Mouse (Mus musculus) Patski (cell line): ENCODE results near the gene Matn3. TPM values are rescaled to one million over a fixed set of nuclear protein-coding genes. Genes with fewer than 3 reads are reported as not detected.

Experiments
- ATAC-seq: fragments of 100-300 bp; one replicate; pipeline ENCODE4 v1.8.0; 2021
- CTCF ChIA-PET: fragments of 350-600 bp; sonication (Branson Sonifier 250); formaldehyde crosslinking; loops from one replicate; lab custom pipeline; 2022; ENCODE audit warnings: inconsistent platforms; lab: Charles Lee
- POLR2A ChIA-PET: fragments of 350-600 bp; sonication (Branson Sonifier 250); formaldehyde crosslinking; loops from one replicate; lab custom pipeline; 2022; ENCODE audit warnings: antibody characterized with exemption, inconsistent platforms; lab: Charles Lee
- DNase-seq: peaks from one replicate; pipeline ENCODE4 v3.0.0-alpha.2; 2011; ENCODE audit warnings: low read depth, low spot score
- H3K27me3 ChIP-seq: fragments of 371-371 bp; one replicate; pipeline ENCODE4 v1.5.1; 2021
- CTCF ChIP-seq: fragments of 100-300 bp; IDR thresholded peaks from one replicate; pipeline ENCODE4 v1.5.1; 2021
- in situ Hi-C: fragments of 300-500 bp; cut with MboI; formaldehyde crosslinking; loops from 3 replicates; pipeline ENCODE4 v1.11.1; 2018; ENCODE audit warnings: low pct_unique_long_range_greater_than_20kb, mixed read lengths
- polyA plus RNA-seq: library from polyadenylated mRNA; unstranded; gene quantifications from one replicate; pipeline ENCODE4 v1.2.3, GENCODE M21; 2021

Matn3 gene
- polyA plus RNA-seq, 1 experiment from 2014 or later, result 0.17 TPM

DNA sequence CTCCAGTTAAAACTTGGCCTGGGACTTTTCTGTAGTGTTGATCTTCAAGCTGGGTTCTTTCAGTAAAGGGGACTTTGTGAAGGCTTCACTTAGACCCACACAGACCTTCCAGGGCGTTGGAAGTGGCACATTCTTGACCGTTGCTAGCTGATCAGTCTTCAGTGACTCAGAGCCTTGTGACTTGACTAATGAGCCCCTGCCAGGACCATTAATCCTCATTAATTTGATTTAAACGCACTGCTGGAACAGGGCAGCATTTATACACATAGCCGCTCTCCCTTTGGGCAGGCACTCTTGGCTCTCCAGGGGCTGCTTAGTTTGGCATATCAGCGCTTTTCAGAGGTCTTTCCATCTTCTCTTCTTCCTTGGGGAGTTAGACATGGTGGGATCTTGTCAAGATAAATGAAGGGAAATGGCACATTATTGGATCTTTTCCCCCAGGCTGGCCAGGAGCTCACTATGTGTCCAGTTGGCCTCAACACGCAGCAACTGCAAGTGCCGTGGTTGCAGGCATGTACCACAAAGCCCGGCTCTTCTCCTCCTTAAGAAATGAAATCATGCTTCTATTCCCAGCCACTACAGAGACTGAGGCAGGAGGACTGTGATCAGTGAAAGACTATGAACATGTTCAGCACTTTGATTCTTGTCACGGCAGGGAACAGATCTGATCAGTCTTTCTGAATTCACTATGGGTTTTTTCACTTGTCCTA, 14.0 kb downstream of the Matn3 start:
- in situ Hi-C loops, result no loop called here
- ChIA-PET CTCF (interaction anchor here (1.2 kb wide), 1 partner anchor 26 kb away, joined by 6 read pairs; no protein-coding TSS in a partner anchor), POLR2A (interaction anchor here (1.0 kb wide), 1 partner anchor 12 kb away, joined by 3 read pairs; the partner anchor contains the start of gene Wdr35)
- no peaks in the 10 kb centered on the region for H3K27me3 ChIP-seq
- ATAC-seq (peak; percentile 51), DNase-seq (peak; percentile 47)
- no peak for TF ChIP-seq CTCF

DNA sequence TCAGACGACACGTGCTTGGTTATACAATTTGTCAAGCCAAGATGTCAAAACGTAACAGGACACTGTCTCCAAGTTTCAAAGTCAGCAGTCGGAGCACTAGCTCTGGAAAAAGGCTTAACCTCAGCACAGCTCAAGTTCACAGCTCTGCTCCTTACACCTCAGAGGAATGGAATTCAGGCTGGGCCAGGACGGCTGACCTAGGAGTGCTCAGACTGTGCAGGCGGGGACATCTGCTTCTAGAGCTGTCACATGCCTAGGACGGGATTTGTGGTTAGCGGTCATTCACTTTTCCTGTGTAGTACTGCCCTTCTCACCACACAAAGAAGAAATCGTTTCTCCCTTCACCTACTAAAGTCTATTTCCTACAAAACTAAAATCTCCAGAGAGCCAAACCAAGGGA, 22.1 kb downstream of the Matn3 start:
- CTCF ChIA-PET, result interaction anchor here (0.8 to 1.4 kb wide), 6 partner anchors 10 to 72 kb away, joined by 3 to 4 read pairs (median 3); no protein-coding TSS in a partner anchor
- ATAC-seq, result peak; percentile 91
- H3K27me3 ChIP-seq, result no peaks in the 10 kb centered on the region
- POLR2A ChIA-PET, result interaction anchor here (0.7 kb wide), 1 partner anchor 48 kb away, joined by 4 read pairs; the partner anchor contains the start of gene Laptm4a
- no peak for TF ChIP-seq CTCF
- in situ Hi-C loops, result no loop called here
- DNase-seq, result peak; percentile 82

DNA sequence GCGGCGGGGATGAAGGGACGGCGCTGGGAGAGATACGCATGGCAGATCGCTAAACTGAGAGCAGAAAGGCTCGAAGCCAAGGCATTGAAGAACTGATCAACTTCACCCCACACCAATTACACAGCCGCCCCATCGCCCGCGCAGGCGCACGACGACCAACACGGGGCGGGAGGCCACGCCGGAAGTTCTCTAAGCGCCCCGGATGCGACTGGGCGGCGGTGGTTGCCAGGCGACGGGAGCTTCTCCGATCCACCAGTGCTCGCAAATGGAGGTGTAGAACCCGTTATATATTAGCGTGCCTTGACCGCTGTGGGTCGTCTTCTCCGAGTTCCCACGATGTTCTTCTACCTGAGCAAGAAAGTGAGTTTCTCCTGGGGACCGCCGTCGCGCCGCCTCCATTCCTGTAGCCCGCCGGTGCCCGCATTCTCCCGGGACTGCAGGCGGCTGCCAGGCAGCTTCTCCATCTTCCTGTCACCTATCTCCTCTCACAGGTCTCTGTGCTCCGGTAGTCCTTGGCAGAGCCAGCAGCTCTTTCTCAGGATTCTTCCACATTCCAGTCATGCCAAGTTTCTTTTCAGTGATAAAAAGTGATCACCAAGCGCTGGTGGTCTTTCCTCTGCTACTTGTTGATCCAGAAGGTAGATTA, 26.2 kb downstream of the Matn3 start, which contains the start of gene Wdr35:
Wdr35 (plus strand) TSS at position 73 of the 646 bp plus-strand sequence.
- DNase-seq, result no peak
- in situ Hi-C loops, result no loop called here
- no peaks in the 10 kb centered on the region for H3K27me3 ChIP-seq
- ChIA-PET POLR2A (interaction anchor here (0.5 to 1.7 kb wide), 5 partner anchors 10 to 86 kb away, joined by 3 read pairs; no protein-coding TSS in a partner anchor), CTCF (interaction anchor here (1.5 to 2.6 kb wide), 2 partner anchors 29 to 37 kb away, joined by 4 to 13 read pairs; no protein-coding TSS in a partner anchor)
- TF ChIP-seq CTCF, result no peak
- peak; percentile 78 for ATAC-seq

DNA sequence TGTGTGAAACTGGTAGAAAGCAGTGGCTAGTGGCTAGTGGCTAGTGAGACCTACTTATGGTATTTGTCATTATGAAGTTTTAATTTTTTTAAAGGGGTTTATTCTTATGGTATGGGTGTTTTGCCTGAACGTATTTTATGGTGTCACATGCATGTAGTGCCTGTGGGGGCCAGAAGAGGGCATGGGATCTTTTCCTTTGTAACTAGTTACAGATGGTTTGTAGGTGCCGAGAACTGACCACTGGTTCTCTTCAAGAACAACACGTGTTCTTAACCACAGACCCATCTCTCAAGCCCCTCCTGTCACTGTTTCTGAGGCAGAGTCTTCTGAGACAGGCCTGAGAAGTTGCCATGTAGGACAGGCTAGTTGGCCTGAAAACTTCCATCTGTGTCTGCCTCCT, 27.3 kb downstream of the Matn3 start:
- ATAC-seq, result no peak
- DNase-seq, result no peak
- TF ChIP-seq CTCF, result peak; percentile 34
- ChIA-PET CTCF (interaction anchor here (2.6 kb wide), 1 partner anchor 38 kb away, joined by 13 read pairs; no protein-coding TSS in a partner anchor), POLR2A (interaction anchor here (1.7 kb wide), 1 partner anchor 9 kb away, joined by 3 read pairs; no protein-coding TSS in a partner anchor)
- H3K27me3 ChIP-seq, result no peaks in the 10 kb centered on the region
- in situ Hi-C loops, result no loop called here

DNA sequence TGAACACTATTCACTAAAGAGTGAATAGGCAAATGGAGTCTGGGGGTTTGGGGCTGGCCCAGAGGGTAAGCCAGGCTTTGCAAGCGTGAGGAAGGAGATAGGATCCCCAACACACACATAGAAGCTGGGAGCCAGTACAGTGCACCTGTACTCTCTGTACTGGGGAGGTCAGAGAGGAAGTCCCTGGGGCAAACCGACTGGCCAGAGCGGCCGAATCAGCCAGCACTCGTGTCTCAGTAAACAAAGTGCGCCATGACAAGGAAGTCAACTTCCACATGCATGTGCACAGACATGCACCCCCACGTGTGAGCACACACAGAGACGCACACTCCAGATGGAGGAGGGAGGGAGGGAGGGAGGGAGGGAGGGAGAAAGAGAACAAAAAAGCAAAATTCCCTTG, 45.5 kb downstream of the Matn3 start:
- ATAC-seq, result no peak
- ChIA-PET POLR2A (interaction anchor here (0.8 kb wide), 1 partner anchor 10 kb away, joined by 3 read pairs; no protein-coding TSS in a partner anchor), CTCF (no interaction called here)
- in situ Hi-C loops, result no loop called here
- TF ChIP-seq CTCF, result no peak
- no peak for DNase-seq
- no peaks in the 10 kb centered on the region for H3K27me3 ChIP-seq

DNA sequence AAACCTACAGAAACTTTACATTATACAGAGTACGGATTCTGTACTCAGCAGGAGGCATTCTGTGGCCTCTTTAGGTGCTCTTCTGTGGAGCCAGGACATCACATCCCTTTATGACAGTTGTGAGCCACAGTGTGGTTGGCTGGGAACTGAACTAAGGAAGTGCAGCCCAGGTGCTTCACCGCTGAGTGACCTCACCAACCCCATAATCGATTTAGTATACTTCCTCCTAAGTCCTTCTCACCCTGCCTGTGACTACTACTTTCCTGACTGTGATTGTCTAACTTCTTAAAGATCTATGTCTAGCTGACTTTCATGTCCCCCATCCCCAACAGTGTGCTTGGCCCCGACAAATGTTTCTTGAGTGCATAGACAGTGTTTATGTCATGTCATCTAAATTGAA, 50.6 kb downstream of the Matn3 start:
- H3K27me3 ChIP-seq, result no peaks in the 10 kb centered on the region
- in situ Hi-C loops, result no loop called here
- CTCF ChIA-PET, result no interaction called here
- no peak for TF ChIP-seq CTCF
- DNase-seq (no peak), ATAC-seq (no peak)
- POLR2A ChIA-PET, result no interaction called here

DNA sequence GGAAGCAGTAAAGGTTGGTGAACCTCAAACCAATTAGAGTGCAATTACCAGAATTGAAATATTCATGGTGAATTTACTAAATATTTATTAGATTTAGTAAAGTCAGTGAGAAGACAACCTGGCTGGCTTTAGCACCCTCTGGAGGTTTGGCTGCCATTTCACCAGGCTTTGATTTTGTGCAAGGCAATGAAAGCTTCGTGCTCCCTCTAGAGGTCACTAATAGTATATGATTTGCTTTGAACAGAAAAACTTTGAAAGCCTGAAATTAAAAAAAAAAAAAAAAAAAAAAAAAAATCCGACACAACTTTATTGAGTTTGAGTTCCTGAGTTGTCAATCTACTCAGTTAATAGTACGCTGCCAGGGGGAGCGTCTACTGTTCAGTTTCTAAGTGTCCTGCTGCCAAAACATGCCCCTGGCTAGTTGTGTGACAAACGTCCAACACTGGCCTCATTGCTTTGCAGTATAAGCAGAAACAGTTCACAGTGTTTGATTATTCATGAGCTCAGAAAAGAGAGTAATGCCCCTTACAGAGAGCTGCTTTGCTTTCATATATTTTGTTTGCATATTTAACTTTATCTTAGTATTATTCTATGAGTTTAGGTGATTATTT, 54.4 kb downstream of the Matn3 start:
- no peaks in the 10 kb centered on the region for H3K27me3 ChIP-seq
- CTCF ChIA-PET, result interaction anchor here (0.6 to 2.5 kb wide), 11 partner anchors 12 to 250 kb away, joined by 3 to 12 read pairs (median 4); partner anchors contain the start of gene Wdr35
- TF ChIP-seq CTCF, result peak; percentile 89
- no peak for ATAC-seq
- peak; percentile 20 for DNase-seq
- POLR2A ChIA-PET, result interaction anchor here (0.7 to 1.0 kb wide), 2 partner anchors 89 to 105 kb away, joined by 3 to 9 read pairs; no protein-coding TSS in a partner anchor
- in situ Hi-C loops, result loop anchor here (5.0 to 25.0 kb wide), 2 partner anchors 115 to 690 kb away; partner anchors contain the start of genes Gdf7 and Hs1bp3

DNA sequence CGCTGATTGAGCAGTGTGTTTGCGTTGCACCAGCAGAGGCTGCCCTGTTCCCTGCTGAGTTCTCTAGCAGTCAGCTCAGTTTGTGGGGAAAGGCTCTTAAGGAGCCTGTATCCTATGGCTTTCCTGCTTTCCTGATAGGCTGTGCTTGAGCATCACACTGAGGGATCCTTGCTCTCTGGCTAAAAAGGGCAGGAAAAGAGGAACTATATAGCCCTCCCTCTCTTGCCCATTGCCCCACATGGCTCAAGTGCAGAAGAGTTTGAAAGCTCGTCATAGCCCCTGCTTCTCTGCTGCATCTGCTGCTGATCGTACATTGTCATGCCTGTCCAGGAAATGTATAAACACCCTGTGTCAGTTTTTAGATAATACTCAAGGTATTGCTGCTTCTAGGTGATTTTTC, 59.4 kb downstream of the Matn3 start:
- no peak for ATAC-seq
- no peak for DNase-seq
- no peaks in the 10 kb centered on the region for H3K27me3 ChIP-seq
- no peak for TF ChIP-seq CTCF
- in situ Hi-C loops, result loop anchor here (5.0 to 25.0 kb wide), 2 partner anchors 245 to 695 kb away; partner anchors contain the start of genes Gdf7 and Hs1bp3
- ChIA-PET CTCF (no interaction called here), POLR2A (interaction anchor here (0.5 kb wide), 1 partner anchor 18 kb away, joined by 3 read pairs; no protein-coding TSS in a partner anchor)

DNA sequence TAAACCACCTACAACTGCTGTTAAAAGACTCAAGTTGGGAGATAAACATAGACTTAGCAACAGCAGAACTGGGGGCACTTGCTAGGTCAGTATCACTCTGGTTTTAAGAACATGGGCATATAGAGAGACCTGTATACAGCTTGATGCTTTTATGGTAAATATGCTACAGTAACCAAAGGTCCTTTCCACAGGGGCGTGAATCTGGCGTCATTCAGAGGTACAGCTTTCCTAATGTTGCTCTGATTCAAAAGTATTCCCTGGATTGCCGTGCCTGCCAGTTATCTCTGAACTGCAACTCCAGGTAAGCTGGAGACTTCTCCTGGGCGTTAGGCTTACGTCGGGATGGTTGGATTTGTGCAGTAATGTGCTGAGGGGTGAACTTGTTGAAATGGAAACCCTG, 60.1 kb downstream of the Matn3 start:
- no peak for DNase-seq
- no peak for TF ChIP-seq CTCF
- CTCF ChIA-PET, result no interaction called here

More for the DNA sequence above, 60.1 kb downstream of the Matn3 start:
- no peaks in the 10 kb centered on the region for H3K27me3 ChIP-seq
- ATAC-seq, result no peak
- POLR2A ChIA-PET, result interaction anchor here (0.5 kb wide), 1 partner anchor 18 kb away, joined by 3 read pairs; no protein-coding TSS in a partner anchor
- in situ Hi-C loops, result loop anchor here (5.0 to 25.0 kb wide), 2 partner anchors 246 to 696 kb away; partner anchors contain the start of genes Gdf7 and Hs1bp3
